13 mouse cellular contexts compared by ENCODE assay signal in the genomic region with DNA sequence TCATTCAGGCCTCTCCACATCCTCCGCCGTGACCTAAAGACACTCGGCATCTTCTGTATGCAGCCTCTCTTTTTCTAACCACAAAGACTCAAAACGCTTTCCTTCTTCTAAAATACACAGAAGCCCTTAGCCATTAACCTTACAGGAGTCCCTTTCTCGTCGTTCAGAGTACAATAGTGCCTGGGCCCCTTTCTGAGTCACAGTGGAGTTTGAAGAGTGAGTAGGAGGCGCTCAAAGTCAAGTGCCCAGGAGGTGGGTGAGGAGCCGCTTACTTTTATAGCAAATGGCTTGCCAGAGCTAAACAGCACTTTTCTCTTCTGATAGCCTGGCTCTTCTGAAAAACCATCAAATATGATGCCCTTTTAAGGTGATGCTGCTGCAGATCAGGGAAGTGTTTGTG.
A peak's percentile ranks its signal among the peaks of the same experiment; 100 is the strongest.
DNase-seq lines count a peak whose midpoint lies in the region; ATAC-seq and TF ChIP-seq lines count a peak whose summit lies in the region.
"Had no signal": no experiment of that assay in that cellular context is flagged by ENCODE, and none has a peak within 500 bp of the region (broad histone marks: within the 10 kb centered on the region; RNA-seq: fewer than 3 reads in every experiment).

No protein-coding gene starts in this region.

- H3K4me3 ChIP-seq in heart, embryonic 14.5 days (ENCODE audit: control insufficient read depth in 1 of 2, insufficient read depth in 1 of 2, low read depth in 1 of 2, low read length in 2 of 2) = no peak overlapping the region
- no peak overlapping the region for H3K4me3 ChIP-seq in heart, adult 2 months
- no peak overlapping the region for H3K4me3 ChIP-seq in layer of hippocampus, adult 2 months
- H3K4me3 ChIP-seq: midbrain, embryonic 10.5 days; neural tube, embryonic 13.5 days had no signal

- no peak for TF ChIP-seq POLR2A in heart, adult 2 months (IDR thresholded peaks at IDR 0.05; ENCODE audit: insufficient read depth, low read depth, low read length)

- no peaks in the 10 kb centered on the region for H3K9me3 ChIP-seq in heart, embryonic 14.5 days (ENCODE audit: control insufficient read depth, low read length)
- H3K9me3 ChIP-seq: midbrain, embryonic 10.5 days; neural tube, embryonic 13.5 days had no signal

- H3K4me2 ChIP-seq in heart, embryonic 14.5 days (ENCODE audit: low read length) = 0 out of 2 replicates have a peak overlapping the region, but pooled peaks have one; percentile 0
- H3K4me2 ChIP-seq: neural tube, embryonic 13.5 days had no signal

- no peaks in the 10 kb centered on the region for H3K79me2 ChIP-seq in heart, adult 2 months (replicated peaks; ENCODE audit: control insufficient read depth, insufficient read depth, low read length)

- TF ChIP-seq EP300 in heart, adult 2 months (IDR thresholded peaks at IDR 0.05; ENCODE audit: insufficient read depth, low read depth, low read length) = no peak

- no peak for ATAC-seq in heart, embryonic 14.5 days (ENCODE audit: insufficient number of reproducible peaks, insufficient read depth, low FRiP score, low read depth)
- ATAC-seq in CD4-positive, CD25-positive, alpha-beta regulatory T cell, adult 4 months = peak; percentile 85

- H3K9ac ChIP-seq in heart, embryonic 14.5 days (ENCODE audit: low read length) = no peak overlapping the region
- H3K9ac ChIP-seq in heart, adult 2 months (ENCODE audit: low read depth, low read length) = no peak overlapping the region
- H3K9ac ChIP-seq: liver, embryonic 14.5 days; neural tube, embryonic 13.5 days had no signal

- no peaks in the 10 kb centered on the region for H3K27me3 ChIP-seq in heart, embryonic 14.5 days (ENCODE audit: control insufficient read depth, insufficient read depth, low read length)
- no peaks in the 10 kb centered on the region for H3K27me3 ChIP-seq in heart, adult 2 months (ENCODE audit: control insufficient read depth, insufficient read depth, low read length)
- H3K27me3 ChIP-seq: neural tube, embryonic 13.5 days had no signal

- peak overlapping the region; percentile 9 to 62 for H3K27ac ChIP-seq in heart, embryonic 14.5 days (replicated peaks in 1 of 2; ENCODE audit: control insufficient read depth in 1 of 2, insufficient read depth in 1 of 2, low read depth in 2 of 2, low read length in 2 of 2)
- no peak overlapping the region for H3K27ac ChIP-seq in heart, adult 2 months
- H3K27ac ChIP-seq in layer of hippocampus, adult 2 months = no peak overlapping the region
- H3K27ac ChIP-seq: liver, embryonic 14.5 days; midbrain, embryonic 10.5 days; neural tube, embryonic 13.5 days had no signal

- H3K4me1 ChIP-seq in heart, embryonic 14.5 days (ENCODE audit: control insufficient read depth in 2 of 2, insufficient read depth in 2 of 2, low read length in 2 of 2) = peaks cover 0 to 3% of the 10 kb centered on the region in 2 experiments; a peak in 3 of 4 replicates
- no peaks in the 10 kb centered on the region; the same call in 1 of the 2 replicates for H3K4me1 ChIP-seq in heart, adult 2 months (ENCODE audit: control insufficient read depth, insufficient read depth, low read length)
- H3K4me1 ChIP-seq: midbrain, embryonic 10.5 days; neural tube, embryonic 13.5 days had no signal

- no peak for TF ChIP-seq CTCF in heart, adult 2 months (IDR thresholded peaks at IDR 0.05)
- TF ChIP-seq CTCF in layer of hippocampus, adult 2 months (conservative IDR thresholded peaks at IDR 0.05) = no peak

- intact Hi-C loops in heart, adult 2 months (cut with DNase I) = no loop called here

- peaks cover 53% of the 10 kb centered on the region for H3K36me3 ChIP-seq in heart, embryonic 14.5 days (ENCODE audit: control insufficient read depth, insufficient read depth, low read length)
- H3K36me3 ChIP-seq in heart, adult 2 months (ENCODE audit: control insufficient read depth, insufficient read depth, low read length) = peaks cover 12% of the 10 kb centered on the region

- DNase-seq in heart, adult 2 months = no peak
- DNase-seq in 416B (ENCODE audit: low read depth) = peak; percentile 64
- DNase-seq in induced T-regulatory cell, adult 2 months (ENCODE audit: low read depth) = peak; percentile 77
- no peak for DNase-seq in urinary bladder, adult 18-20 months (ENCODE audit: low spot score in 2 of 2)
- DNase-seq in layer of hippocampus, adult 2 months (ENCODE audit: low spot score in 2 of 2) = no peak
- DNase-seq: cerebellum, postnatal 14 days; kidney, adult 18-20 months; right cerebral cortex, adult 18-20 months had no signal

- WGBS in heart, embryonic 14.5 days = 39% methylated on average over 8 of the region's 8 CpGs
- WGBS in heart, adult 2 months = 57% methylated on average over 8 of the region's 8 CpGs

Comparison
In these comparisons a context has a peak if more than half of its experiments do, and no peak if none do; other contexts are left out.
1. H3K27ac ChIP-seq: peak in heart, embryonic 14.5 days (2 of 2); none in heart, adult 2 months (single experiment) and layer of hippocampus, adult 2 months (single experiment).
2. DNase-seq: peak in 416B (single experiment) and induced T-regulatory cell, adult 2 months (single experiment); none in heart, adult 2 months (0 of 2), urinary bladder, adult 18-20 months (0 of 2) and layer of hippocampus, adult 2 months (0 of 2).